Mouse (Mus musculus) forebrain, embryonic 11.5 days (tissue): ENCODE data around the gene Tmem106b. TPM values are rescaled to one million over a fixed set of nuclear protein-coding genes. Genes with fewer than 3 reads are reported as not detected.
A peak's percentile ranks its signal among the peaks of the same experiment; 100 is the strongest.

Experiments used
- ATAC-seq: fragments of 200-750 bp; cut with Nextera tagmentation; replicated peaks from 2 replicates; pipeline ENCODE4 v1.8.0; 2017; ENCODE audit warnings: moderate TSS enrichment; ENCODE audit not compliant: low FRiP score
- DNase-seq: peaks from one replicate; pipeline ENCODE4 v3.0.0-alpha.2; 2017; ENCODE audit warnings: low spot score
- H3K27ac ChIP-seq: fragments of 300-500 bp; sonication (generic); 2 replicates; pipeline ENCODE4 v1.5.1; 2014; ENCODE audit warnings: low read depth, low read length
- H3K27me3 ChIP-seq: fragments of 300-500 bp; sonication (generic); 2 replicates; pipeline ENCODE4 v1.6.1; 2014; ENCODE audit warnings: mild to moderate bottlenecking, low read length, mixed read lengths; ENCODE audit not compliant: control insufficient read depth, insufficient read depth
- H3K36me3 ChIP-seq: fragments of 300-500 bp; sonication (generic); 2 replicates; pipeline ENCODE4 v1.6.1; 2014; ENCODE audit warnings: mild to moderate bottlenecking, low read length, moderate library complexity, mixed read lengths; ENCODE audit not compliant: control insufficient read depth, insufficient read depth
- H3K4me1 ChIP-seq: fragments of 300-500 bp; sonication (generic); replicated peaks from 2 replicates; pipeline ENCODE4 v1.6.1; 2014; ENCODE audit warnings: low read length, mixed read lengths; ENCODE audit not compliant: control insufficient read depth, insufficient read depth
- H3K4me2 ChIP-seq: fragments of 300-500 bp; sonication (generic); 2 replicates; pipeline ENCODE4 v1.6.1; 2014; ENCODE audit warnings: low read depth, mild to moderate bottlenecking, low read length, moderate library complexity, mixed read lengths; ENCODE audit not compliant: severe bottlenecking
- H3K4me3 ChIP-seq: fragments of 300-500 bp; sonication (generic); 2 replicates; pipeline ENCODE4 v1.5.1; 2014; ENCODE audit warnings: low read depth, low read length
- H3K9ac ChIP-seq: fragments of 300-500 bp; sonication (generic); 2 replicates; pipeline ENCODE4 v1.6.1; 2014; ENCODE audit warnings: low read length
- H3K9me3 ChIP-seq: fragments of 300-500 bp; sonication (generic); 2 replicates; pipeline ENCODE4 v1.6.1; 2016; ENCODE audit warnings: low read length, mixed read lengths; ENCODE audit not compliant: control insufficient read depth
- WGBS: fragments of 180-500 bp; shearing (Covaris S2); extraction: QIAGEN DNeasy Blood & Tissue Kit; methylation state at CpG from one replicate; pipeline ENCODE4 v1.1.7; 2014; 5-methylcytosine and 5-hydroxymethylcytosine counted together
- polyA plus RNA-seq: library from polyadenylated mRNA; unstranded; fragments of >200 nt; fragmentation: Nextera tagmentation; extraction: Ambion mirVana; gene quantifications from 2 replicates; pipeline ENCODE4 v1.2.1, GENCODE M21; 2014

Gene Tmem106b
- 23.8 and 27.2 TPM in 2 replicates for polyA plus RNA-seq

DNA sequence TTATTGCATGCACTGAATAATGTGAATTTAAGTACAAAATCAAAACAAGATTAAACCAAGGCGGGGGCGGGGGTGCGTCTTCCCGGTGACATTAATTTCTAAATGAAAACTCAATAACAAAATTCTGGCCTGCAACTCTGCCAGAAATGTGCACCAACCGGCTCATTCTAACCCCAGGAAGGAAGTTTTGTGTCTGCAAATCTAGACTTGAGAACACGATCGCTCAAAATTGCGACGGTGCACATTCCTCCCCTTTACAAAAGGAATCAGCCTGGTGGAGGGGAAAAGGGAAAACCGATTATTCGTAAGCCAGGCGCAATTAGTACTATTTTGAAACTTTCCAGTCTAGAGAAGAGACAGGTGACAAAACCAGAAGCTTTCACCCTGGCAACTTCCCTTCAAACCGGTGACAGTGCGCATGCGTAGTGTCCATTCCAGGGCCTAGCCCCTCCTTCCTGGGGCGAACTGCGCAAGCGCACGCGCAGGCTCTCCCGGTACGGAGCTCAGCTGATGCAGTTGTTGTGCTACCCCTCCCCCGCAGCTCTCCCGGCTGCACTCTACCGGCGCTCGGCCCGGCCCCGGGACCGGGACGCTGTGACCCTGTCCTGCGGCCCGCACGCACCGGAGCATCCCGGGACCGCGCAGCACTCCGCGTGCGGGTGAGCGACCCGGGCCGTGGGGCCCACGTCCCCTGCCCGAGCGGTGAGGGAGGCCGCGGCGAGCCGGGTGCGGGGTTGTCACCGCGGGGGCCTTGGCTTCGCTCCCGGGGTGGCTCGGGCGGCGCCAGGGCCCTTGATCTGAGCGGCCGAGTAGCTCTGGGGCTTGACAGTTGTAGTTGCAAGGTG lies at the start of gene Tmem106b:
TSS of gene Tmem106b (plus strand) at position 458 of the 845 bp plus-strand sequence.
- Histone ChIP-seq H3K4me1 (no peaks in the 10 kb centered on the region), H3K27ac (0 out of 2 replicates have a peak within 1 kb of the TSS, but pooled peaks have one; percentile 21), H3K36me3 (no peaks in the 10 kb centered on the region), H3K27me3 (no peaks in the 10 kb centered on the region), H3K9ac (peak within 1 kb of the TSS; percentile 86), H3K9me3 (no peaks in the 10 kb centered on the region), H3K4me2 (peak within 1 kb of the TSS; percentile 50), H3K4me3 (peak within 1 kb of the TSS; percentile 78)
- peak; percentile 97 for DNase-seq
- ATAC-seq: peak; percentile 100
- 4% methylated on average over 60 of the region's 61 CpGs for WGBS

DNA sequence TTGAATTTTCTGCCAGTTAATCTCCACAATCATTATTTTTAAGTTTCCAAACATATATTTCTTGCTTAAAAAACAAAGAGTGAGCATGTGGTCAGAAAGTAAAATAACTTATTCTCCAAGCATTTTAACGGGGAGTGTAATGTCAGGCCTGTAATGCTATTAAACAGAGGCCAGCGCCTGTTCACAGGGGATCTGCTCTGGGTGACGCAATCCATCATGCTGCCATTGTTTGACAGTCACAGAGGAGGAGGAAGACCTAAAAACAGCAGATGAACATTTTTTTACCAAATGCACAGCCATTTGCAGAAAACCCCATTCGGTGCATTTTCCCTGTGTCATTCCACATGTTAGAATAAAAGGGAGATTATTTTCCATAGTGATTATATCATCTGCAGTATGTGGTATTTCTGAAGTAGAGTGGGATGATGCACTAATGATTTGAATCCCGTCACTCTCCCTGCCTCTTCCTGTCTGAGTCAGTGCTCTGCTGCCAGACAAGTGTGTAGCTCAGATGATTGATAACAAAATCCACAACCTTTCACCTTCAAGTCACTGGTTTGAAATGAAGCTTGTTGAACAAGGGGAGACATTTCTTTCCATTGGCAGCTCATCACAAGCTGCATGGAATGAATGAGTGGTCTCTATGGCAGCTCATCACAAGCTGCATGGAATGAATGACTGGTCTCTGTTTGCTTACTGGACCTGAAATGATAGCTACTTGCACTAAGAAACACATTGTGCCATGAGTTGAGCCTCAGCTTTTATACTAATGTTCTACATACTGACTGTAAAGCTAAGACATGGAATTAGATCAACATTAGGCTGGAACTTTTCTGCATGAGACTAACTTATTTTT lies 48.1 kb upstream of the Tmem106b start:
- Histone ChIP-seq H3K4me2 (no peak overlapping the region), H3K27me3 (no peaks in the 10 kb centered on the region), H3K9ac (no peak overlapping the region), H3K27ac (no peak overlapping the region), H3K4me3 (no peak overlapping the region), H3K36me3 (no peaks in the 10 kb centered on the region), H3K4me1 (no peaks in the 10 kb centered on the region), H3K9me3 (no peaks in the 10 kb centered on the region)
- DNase-seq (no peak), ATAC-seq (peak; percentile 49; the same call in 1 of the 2 replicates)
- WGBS: 53% methylated on average over 5 of the region's 5 CpGs

DNA sequence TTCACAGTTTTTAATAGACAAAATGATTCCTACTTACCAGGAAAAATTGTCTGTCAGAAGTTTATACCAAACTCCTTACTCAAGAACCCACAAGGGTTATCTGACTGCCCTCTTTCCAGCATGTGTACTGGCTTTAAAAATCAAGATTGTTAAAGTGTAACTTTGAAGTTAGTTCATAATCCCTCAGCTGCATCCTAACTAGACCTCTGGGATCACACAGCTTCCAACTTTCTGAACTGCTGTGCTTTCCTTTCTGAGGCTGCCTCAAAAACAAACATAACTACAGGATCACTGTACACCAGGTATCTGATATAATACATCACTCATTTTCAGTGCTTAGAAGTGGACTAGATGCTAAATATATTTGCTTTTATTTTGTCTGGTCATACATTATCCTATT lies 39.0 kb upstream of the Tmem106b start:
- Histone ChIP-seq H3K36me3 (no peaks in the 10 kb centered on the region), H3K27me3 (no peaks in the 10 kb centered on the region), H3K4me1 (no peaks in the 10 kb centered on the region), H3K9me3 (no peaks in the 10 kb centered on the region), H3K27ac (no peak overlapping the region), H3K4me2 (no peak overlapping the region), H3K4me3 (no peak overlapping the region), H3K9ac (no peak overlapping the region)
- ATAC-seq (no peak), DNase-seq (no peak)

DNA sequence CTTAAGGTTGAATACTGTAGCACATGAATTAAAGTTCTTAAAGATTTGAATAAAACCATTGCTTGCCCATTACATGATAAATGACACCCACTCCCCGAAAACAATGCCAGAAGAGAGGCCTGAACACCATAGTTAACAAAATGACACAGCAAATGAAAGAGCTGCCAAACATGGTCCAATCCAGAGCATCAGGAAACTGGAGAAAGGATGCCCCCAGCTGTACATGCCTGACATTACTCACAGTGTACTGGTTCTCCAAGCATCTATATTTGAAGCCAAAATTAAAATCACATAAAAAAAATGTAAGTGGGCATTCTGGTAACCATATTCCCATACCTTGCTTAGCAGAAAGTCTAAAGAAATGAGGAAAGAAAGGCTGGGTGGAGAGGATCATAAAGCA lies 38.6 kb upstream of the Tmem106b start:
- Histone ChIP-seq H3K4me3 (no peak overlapping the region), H3K9me3 (no peaks in the 10 kb centered on the region), H3K36me3 (no peaks in the 10 kb centered on the region), H3K9ac (no peak overlapping the region), H3K27ac (no peak overlapping the region), H3K4me1 (no peaks in the 10 kb centered on the region), H3K4me2 (no peak overlapping the region), H3K27me3 (no peaks in the 10 kb centered on the region)
- 64% methylated on average over 1 of the region's 1 CpGs for WGBS
- no peak for DNase-seq
- ATAC-seq: no peak

DNA sequence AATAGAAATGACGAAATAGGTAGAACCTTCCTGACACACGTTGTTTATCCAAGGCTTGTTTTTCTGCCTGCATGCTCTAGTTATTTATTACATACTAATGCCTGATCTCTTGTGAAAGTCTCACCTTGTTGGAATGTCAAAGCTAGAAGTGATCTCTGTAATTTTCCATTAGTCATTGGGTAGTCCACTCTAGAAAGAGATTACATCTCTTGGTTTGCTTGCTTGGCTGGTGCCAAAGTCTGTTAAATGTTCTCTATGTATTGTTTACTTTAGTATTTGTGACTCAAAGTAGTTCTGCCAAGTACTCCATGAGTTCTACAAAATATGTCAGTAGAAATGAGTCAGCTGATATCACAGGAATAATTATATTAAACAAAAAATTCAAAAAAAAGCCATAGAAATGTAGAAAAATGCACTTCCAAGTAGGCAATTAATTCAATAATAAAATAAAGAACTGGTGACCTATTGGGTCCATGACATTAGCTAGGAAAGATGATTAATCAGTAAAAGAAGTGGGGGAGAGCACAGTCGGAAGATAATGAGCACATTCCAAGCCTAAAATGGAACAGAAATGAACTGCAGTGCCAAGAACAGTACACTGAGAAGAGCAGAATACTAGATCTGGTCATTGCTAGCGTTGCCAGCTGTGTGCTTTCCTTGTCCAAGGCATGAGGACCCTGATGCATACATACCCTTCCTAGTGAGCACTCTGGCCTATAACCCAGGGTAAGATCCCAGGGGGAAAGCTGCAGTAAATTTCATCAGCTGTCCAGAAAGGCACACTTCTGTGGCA lies 17.0 kb upstream of the Tmem106b start:
- DNase-seq (no peak), ATAC-seq (no peak)
- H3K27ac ChIP-seq: no peak overlapping the region
- H3K4me1 ChIP-seq: no peaks in the 10 kb centered on the region
- H3K4me2 ChIP-seq: no peak overlapping the region
- 82% methylated on average over 4 of the region's 4 CpGs for WGBS
- no peak overlapping the region for H3K4me3 ChIP-seq
- no peaks in the 10 kb centered on the region for H3K36me3 ChIP-seq
- H3K27me3 ChIP-seq: no peaks in the 10 kb centered on the region
- H3K9me3 ChIP-seq: no peaks in the 10 kb centered on the region
- no peak overlapping the region for H3K9ac ChIP-seq

DNA sequence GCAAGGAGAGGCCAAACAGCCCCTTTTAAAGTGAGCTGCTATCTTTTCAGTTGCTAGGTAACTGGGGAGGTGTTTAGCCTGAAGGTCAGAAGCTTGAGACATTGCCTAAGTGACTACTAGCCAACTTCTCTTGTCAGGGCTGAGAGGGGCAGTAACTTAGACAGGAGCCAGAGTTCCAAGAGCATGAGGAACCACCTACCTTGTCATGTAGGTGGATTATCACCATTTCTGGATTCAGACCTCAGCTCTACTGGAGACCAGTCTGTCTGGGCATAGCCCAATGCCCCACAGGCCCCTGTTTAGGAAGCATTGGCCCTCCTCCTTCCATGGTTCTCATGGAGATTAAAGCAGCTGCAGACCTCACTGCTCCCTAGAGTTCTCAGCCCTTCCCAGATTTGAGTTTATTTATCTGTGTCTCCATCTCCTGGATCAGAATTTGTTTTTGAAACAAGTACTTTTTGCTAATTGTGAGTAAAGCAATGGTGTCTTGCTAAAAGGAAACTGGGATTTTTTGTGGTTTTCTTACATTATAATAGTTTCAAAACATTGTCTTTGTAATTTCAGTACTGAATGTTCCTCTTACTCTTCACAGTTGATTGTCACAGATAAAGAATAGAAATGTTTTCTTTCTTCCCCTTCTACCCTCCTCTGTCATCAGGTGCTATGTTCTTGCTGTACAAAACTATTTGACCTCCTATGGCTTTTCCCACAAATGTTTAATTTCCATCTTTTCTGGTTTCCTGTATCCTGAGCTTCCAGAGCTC lies 8.1 kb upstream of the Tmem106b start:
- H3K9me3 ChIP-seq: no peaks in the 10 kb centered on the region
- no peak overlapping the region for H3K4me3 ChIP-seq
- DNase-seq (no peak), ATAC-seq (no peak)
- no peaks in the 10 kb centered on the region for H3K27me3 ChIP-seq
- no peaks in the 10 kb centered on the region for H3K4me1 ChIP-seq
- H3K27ac ChIP-seq: no peak overlapping the region
- H3K9ac ChIP-seq: no peak overlapping the region
- H3K4me2 ChIP-seq: no peak overlapping the region
- H3K36me3 ChIP-seq: no peaks in the 10 kb centered on the region

DNA sequence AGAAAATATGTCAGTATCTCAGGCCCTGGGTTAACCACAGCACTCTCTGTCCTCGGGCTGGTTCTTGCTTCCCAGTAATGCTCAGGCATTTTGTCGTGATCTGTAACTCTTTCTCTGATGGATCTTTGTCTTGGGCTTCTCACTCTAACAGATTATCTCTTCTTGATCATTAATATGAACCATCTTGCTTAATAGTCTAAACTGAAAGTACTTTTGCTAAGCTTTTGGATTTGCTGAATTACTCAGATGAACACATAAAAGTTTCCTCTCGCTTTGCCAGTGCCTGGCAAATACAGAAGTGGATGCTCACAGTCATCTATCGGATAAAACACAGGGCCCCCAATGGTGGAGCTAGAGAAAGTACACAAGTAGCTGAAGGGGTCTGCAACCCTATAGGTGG lies 7.5 kb upstream of the Tmem106b start:
- H3K9me3 ChIP-seq: no peaks in the 10 kb centered on the region
- H3K4me2 ChIP-seq: no peak overlapping the region
- no peak overlapping the region for H3K9ac ChIP-seq
- H3K36me3 ChIP-seq: no peaks in the 10 kb centered on the region
- H3K27me3 ChIP-seq: no peaks in the 10 kb centered on the region
- H3K27ac ChIP-seq: no peak overlapping the region
- no peaks in the 10 kb centered on the region for H3K4me1 ChIP-seq
- DNase-seq (no peak), ATAC-seq (no peak)
- H3K4me3 ChIP-seq: no peak overlapping the region
- WGBS: 84% methylated on average over 4 of the region's 4 CpGs
